In genomic region chr19:30217335-30217734, GRCm38 (mm10) we compare ENCODE assay signal across 8 mouse cellular contexts. TPM values are rescaled to one million over a fixed set of nuclear protein-coding genes. Genes with fewer than 3 reads are reported as not detected.
DNase-seq lines count a peak whose midpoint lies in the region; ATAC-seq lines count a peak whose summit lies in the region.

No protein-coding gene starts in this region.

- intact Hi-C loops in heart, postnatal 36 days (cut with DNase I), result loop anchor here (1.0 kb wide), 1 partner anchor 337 kb away; no protein-coding TSS in a partner anchor

- ATAC-seq in megakaryocyte-erythroid progenitor cell, adult 5-6 weeks (replicated peaks; ENCODE audit: low FRiP score, low TSS enrichment, poor library complexity, severe bottlenecking), result peak; percentile 65; the same call in 1 of the 2 replicates

- DNase-seq in cerebellum, adult 18-20 months, result peak; percentile 38 to 48
- DNase-seq in cerebellum, adult 11-12 months, result no peak
- peak; percentile 69 for DNase-seq in adipocyte (ENCODE audit: low spot score)
- DNase-seq in embryo, embryonic 11 days, result peak; percentile 64
- peak; percentile 52 to 70 for DNase-seq in heart, postnatal 36 days
- peak; percentile 30 to 82 for DNase-seq in layer of hippocampus, postnatal 25 days (ENCODE audit: extremely low spot score in 1 of 2, low spot score in 1 of 2)
- DNase-seq in right cerebral cortex, postnatal 4 days, result peak; percentile 74

RNA-seq across cellular contexts. Expression of gene Mbl2, which starts 15.4 kb away (rescaled TPM):
- total RNA-seq in heart, postnatal 36 days (2021), result not detected
- not detected for total RNA-seq in layer of hippocampus, postnatal 25 days (2021)
- not detected in 2 replicates for total RNA-seq in megakaryocyte-erythroid progenitor cell, adult 5-6 weeks (2014; fragmentation: Nextera tagmentation)
- not detected in 2 replicates for total RNA-seq in megakaryocyte-erythroid progenitor cell, adult 5-6 weeks (2017)

RNA-seq across cellular contexts. Expression of gene Gldc, which starts 42.1 kb away (rescaled TPM):
- under 1 TPM; 0.11 to 0.14 TPM for total RNA-seq in heart, postnatal 36 days (2021)
- total RNA-seq in layer of hippocampus, postnatal 25 days (2021), result 10 to 100 TPM; 32.6 to 33.0 TPM
- not detected in 2 replicates for total RNA-seq in megakaryocyte-erythroid progenitor cell, adult 5-6 weeks (2014; fragmentation: Nextera tagmentation)
- total RNA-seq in megakaryocyte-erythroid progenitor cell, adult 5-6 weeks (2017), result not detected in 2 replicates

Comparison
In these comparisons a context has a peak if more than half of its experiments do, and no peak if none do; other contexts are left out.
1. RNA of gene Gldc, which starts 42.1 kb away (total RNA-seq): 32.6 to 33.0 TPM in layer of hippocampus, postnatal 25 days; 0.11 to 0.14 TPM in heart, postnatal 36 days and not detected in megakaryocyte-erythroid progenitor cell, adult 5-6 weeks; every median in the first group is over 10 times any median in the second.